Mouse (Mus musculus): Measurements from ENCODE around the gene Tbc1d1.

Tbc1d1 gene

DNA sequence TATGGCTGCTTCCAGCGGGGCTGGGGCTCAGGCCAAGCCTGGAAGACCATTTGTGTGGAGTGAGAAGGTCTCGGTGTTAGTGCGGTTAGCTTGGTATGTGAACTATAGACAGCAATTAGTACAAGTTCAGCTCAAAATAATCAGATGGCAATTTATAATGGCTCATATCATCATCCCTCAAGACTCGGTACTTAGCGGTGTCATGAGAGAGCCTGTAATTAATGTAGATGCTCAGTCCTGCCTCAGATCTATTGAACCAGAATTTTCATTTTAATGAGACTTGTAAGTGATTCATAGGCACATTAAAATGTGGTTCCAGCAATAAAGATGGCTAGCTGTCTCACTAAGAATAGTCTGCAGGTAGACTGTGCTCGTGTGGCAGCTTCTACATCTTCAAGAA is 51.7 kb downstream of the Tbc1d1 start:
- no peak for DNase-seq

DNA sequence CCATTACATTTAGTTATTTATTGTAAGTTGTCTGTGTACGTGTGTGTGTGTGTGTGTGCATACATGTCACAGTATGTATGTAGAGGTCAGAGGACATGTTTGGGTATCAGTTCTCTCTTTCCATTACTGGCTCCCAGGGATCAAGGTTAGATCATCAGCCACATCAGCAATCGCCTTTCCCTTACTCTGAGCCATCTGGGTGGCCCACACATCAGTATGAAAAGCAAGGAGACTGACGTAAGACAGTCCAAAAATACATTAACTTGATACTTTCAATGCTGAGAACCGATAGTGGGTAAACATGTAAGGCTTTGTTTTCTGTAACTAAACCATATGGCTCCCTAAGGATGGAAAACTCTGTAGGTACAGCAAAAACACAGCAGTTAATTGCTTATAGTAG is 54.7 kb downstream of the Tbc1d1 start:
- DNase-seq, result no peak

DNA sequence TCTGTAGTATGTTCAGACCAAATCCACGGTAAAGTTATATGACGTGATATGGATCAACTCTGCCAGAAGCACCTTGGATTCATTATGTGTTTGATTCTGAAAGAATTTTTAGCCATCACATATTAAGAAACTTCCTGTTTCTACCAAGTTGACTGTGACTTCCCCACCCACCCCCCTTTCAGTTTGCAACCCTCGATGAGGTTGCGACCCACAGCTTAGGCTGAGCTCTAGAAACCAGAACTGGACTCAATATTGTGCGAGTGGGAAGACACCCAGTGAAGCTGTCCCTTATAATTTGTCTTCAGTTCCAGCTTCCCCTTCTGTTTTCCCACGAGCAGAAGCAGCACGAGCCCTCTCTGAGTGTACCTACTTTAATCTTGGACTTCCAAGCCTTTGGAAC is 55.2 kb downstream of the Tbc1d1 start:
- DNase-seq, result no peak

DNA sequence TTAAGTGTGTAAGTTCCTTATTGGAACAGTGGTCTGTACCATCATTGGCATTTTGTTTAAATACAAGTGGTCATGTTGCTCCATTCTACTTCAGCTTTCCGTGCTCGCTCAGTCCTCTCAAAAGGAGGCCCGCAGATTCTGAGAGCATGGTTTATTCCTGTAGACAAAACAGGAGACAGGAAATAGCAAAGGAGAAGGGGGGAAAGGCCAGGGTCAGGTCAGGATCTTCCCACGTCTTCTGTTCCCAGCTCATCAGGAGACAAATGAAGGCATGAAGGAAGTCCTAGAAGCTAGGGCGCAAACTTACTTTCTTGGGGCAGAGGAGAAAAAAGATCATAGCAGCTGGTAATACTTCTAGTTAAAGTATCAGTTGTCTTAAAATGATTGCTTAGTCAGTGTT is 56.1 kb downstream of the Tbc1d1 start:
- no peak for DNase-seq

DNA sequence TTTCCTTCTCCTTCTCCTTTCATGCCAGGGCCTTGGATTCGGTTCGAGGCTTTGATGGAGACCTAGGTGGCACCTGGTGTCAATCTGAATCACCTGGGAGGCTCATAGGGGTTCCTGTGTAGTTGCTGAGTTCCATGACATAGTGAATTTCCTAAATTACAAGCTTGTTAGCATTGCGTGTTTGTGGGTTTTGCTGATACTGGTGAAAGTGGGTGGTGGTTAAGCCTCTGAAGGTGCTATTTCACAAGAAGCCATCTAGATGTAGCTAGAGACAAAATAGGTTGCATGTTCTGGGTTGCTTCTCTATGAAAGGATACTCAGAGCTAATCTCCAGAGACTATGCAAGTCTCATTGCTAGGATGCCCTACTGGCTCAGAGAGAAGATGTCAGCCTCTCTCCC is 56.5 kb downstream of the Tbc1d1 start:
- no peak for DNase-seq

DNA sequence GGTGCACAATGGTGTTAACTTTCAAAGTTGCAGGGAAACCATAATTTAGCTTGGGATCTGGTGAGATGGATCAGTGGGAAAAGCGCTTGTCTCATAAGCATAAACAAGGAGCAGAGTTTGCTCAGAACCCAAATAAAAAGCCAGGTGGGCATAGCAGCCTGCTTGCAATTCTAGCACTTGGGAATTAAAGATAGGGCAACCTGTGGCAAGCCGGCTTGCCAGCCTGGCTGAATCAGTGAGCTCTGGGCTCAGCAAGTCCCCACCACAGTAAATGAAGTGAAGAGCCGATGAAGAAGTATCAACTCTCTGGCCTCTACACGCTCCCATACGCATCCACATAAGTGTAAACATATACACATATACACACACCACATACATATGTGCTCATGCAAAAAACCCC is 59.7 kb downstream of the Tbc1d1 start:
- DNase-seq, result no peak

DNA sequence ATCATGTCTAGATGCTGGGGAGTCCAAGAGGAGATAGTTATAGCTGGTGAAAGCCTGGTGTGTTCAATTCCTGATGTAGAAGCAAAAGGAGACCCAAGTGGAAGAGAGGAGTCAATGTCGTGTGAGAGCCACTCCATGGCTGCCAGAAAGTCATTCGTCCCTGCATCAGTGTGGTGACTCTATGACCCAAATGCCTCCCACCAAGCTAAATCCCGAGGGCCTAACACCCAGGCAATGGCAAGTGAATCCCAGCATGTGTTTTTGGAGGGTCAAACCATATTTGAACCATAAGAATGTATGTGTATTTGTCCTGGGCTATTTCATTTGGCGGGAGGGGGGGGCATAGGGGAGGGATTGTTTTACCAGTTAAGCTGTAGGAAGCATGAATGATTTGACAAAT is 60.2 kb downstream of the Tbc1d1 start:
- no peak for DNase-seq

DNA sequence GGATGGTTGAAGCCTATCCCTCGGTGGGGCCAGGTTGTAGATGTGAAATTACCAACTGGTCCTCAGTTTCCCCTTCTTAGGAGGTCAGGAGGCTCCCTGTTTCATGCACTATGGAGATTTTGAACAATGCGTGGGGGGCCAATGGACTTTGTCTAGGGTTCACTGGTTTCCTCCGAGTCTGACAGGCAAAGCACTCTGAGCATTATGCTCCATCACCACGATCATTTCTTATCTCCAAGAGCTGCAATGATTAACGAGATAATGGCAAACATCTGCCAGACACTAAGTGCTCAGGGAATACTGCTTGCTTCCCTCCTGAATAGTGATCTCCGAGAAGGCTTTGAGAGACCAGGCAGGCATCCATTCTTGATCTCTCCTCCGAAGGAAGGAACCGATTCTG is 61.2 kb downstream of the Tbc1d1 start:
- DNase-seq, result no peak

DNA sequence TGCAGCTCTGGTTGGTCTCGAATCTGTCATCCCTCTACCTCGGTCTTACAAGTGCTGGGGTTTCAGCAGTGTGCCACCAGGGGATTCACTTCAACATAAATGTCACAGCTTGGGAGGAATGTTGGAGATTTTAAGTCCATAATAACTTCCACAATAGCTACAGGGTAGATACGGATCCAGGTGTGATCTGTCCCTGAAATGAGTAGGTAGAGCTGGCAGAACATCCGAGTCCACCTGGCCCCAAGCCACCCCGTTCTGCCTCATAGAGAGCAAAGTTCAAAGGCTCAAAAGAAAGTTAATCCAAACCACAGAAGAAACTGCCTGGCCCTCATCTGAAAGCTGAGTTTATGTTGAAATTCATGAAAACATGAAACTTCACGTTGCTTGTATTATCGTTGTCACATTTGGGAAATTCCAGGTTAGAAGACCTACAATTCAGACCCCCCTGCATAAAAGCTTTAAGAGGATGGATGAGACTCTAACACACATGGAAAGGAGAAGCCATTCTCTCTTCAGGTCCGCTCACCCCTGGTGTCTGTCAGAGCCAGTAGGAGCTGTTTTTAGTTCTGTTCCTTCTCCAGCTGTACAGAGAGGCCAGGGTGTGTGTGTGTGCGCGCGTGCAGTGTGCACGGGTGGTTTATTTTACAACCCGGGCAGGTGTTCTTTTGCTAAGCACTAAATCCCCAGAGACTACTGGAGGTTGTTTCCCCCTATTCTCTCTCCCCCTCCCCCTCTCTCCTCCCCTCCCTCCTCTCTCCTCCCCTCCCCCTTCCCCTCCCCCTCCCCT is 61.9 kb downstream of the Tbc1d1 start:
- DNase-seq, result no peak

DNA sequence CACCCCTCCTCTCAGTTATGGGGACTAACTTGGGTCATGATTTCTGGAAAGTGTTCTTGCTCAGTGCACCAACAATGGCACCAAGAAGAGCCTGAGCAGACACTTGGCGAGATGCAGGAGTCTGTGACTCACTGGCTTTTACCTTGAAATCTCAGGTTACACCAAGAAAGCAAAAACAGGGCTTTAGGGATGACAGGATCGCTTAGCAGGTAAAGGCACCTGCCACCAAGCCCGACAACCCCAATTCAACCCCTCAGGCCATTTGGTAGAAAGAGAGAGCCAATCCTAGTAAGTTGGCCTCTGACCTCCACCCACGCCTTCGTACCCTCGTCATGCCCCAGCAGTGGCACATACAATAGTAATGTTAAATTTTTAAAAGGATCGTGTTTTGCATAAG is 62.5 kb downstream of the Tbc1d1 start:
- DNase-seq, result no peak

DNA sequence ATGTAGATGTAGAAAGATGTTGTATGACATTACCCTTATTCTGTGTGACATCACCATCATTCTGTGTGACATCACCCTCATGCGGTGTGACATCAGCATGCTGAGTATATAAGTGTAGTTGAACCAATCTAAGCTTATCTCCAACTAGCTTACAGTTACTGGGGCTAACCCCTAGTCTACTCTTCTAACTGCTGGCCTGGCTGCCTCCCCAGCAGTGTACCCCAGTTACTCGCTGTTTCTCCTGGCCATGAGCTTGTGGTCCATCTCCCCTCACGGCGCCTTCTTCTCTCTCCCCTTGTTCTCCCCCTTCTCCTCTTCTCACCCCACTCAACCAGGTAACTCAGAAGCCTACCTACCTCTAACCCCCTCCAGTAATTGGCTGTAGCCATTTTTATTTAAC is 64.7 kb downstream of the Tbc1d1 start:
- no peak for DNase-seq

DNA sequence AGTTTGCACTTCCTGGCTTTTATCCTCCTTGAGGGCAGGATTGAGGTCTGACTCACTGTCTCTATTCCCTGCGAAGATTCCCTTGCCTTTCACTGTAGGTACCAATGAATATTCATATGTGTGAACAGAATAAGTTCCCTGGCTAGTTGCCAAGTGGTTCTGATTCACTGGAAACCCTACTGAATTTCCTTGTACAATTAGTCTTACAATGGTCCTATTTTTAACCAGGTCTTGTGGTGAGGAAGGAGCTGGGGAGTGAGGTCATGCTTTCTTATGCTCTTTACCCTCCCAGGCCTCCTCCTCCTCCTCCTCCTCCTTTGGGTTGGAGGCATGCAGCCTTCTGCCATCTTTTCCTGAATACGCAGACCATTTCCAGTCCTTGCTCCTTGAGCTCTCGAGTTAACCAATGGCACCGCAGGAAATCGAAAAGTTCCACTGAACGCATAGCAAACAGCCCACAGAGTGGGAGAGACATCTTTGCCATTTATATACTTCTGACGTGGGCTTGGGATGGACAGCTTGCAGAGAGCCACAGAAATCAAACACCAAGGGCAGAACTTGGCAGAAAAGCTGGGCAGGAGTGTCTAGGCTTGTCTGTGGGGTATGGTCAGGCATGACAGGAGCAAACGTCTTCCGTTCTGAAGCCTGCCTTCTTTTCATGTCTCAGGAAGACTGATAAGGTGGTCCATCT is 68.8 kb downstream of the Tbc1d1 start:
- no peak for DNase-seq

DNA sequence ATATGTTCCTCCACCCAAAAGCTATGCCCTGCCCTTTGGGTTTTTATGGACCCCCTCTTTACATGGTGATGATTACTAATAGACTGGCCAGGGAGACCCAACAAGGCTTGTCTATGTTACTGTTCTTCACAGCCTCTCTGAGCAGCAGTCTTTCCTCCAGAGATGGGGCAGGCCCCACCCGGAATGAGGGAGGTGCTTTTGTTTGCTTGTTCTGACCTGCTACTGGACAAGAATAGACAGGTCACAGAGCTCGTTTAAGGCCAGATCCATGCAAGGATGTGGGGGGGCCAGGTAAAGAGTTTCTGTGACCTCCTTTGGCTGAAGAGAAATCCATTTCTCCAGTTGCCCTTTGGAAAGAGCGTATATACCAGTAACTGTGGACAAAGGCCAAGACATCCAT is 72.1 kb downstream of the Tbc1d1 start:
- DNase-seq, result no peak

DNA sequence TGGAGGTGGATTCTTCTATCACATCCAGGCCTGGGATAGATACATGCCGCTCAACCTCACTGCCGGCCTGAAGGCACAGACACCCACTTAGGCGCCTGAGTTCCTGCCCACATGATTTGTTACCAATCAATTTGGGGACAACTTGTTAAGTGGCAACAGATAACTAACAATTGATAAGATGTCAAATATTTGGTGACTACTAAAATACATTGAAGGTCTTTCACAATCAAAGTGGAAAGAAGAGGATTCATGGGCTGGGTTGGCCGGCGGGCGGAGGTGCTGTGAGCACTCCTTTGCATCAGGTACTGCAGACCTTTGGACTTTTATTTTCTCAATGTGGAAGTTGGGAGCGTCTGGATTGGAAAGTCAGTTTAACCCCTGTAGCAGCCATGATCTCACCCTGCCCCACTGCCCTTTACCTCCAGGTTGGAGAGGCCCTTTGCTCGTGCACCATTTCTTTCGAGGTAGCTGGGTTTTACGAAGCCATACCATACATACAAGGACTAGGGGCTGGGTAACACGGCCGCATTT is 73.3 kb downstream of the Tbc1d1 start:
- no peak for DNase-seq

DNA sequence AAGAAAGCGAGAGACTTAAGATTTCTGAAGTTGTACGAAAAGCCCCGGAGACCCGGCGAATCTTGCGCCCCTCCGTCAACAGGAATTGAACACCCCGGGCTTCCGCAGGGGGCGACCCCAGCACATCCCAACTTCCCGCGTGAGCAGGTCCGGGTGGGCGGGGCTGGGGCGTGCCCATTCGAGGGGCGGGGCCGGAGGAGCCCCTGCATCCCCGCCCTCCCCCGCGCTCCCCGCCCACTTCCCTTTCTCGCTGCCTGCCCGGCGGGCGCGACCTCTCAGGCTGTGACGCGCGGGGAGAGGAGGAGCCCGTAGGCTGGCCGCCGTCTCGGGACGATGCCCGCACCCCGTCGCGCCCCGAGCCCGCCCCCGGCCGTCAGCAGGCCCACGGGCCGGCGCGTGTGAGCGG is 74.0 kb downstream of the Tbc1d1 start:
- peak; percentile 96 for DNase-seq

DNA sequence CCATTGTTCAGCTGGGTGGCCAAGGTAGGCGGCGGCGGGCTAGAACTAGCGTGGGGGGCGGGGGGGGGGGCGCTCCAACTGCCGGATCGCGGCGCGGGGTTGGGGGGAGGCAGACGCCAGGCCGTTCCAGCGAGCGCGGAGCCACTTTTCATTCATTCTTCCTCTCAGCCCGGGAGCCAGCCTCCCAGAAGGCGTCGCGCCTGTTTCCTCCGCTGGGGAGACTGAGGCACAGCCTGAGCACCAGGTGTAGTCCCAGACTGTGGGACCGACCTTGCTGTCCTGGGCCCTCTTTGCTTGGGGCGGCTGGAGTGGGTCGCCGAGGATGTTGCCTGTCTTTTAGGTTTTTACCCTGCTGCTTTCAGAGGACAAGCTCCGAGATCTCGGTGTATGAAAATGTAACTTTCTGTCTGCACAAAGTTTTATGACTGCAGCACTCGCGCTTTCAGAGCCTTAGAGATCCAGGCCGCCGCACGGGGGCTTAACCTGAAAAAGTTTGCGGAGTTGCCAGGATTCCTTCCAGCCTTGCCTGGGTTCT is 74.5 kb downstream of the Tbc1d1 start:
- DNase-seq, result peak; percentile 24

DNA sequence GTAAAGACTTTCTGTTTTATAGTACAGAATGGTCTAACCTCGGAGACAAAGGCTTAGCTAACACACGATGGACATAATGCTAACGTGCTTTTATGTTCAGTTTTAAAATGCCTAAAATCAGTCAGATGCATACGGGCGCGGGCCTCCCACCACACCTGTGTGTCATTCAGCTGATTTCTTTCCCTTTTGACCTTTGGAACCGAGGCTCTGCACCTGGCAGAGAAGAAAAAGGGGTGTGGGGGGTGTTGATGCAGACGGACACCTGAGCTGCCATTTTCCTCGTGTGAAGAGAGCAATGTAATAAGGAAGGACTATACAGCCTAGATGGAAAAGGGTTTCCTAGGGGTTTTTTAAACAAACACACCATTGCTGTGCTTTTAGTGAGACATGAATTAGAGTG is 76.8 kb downstream of the Tbc1d1 start:
- no peak for DNase-seq

DNA sequence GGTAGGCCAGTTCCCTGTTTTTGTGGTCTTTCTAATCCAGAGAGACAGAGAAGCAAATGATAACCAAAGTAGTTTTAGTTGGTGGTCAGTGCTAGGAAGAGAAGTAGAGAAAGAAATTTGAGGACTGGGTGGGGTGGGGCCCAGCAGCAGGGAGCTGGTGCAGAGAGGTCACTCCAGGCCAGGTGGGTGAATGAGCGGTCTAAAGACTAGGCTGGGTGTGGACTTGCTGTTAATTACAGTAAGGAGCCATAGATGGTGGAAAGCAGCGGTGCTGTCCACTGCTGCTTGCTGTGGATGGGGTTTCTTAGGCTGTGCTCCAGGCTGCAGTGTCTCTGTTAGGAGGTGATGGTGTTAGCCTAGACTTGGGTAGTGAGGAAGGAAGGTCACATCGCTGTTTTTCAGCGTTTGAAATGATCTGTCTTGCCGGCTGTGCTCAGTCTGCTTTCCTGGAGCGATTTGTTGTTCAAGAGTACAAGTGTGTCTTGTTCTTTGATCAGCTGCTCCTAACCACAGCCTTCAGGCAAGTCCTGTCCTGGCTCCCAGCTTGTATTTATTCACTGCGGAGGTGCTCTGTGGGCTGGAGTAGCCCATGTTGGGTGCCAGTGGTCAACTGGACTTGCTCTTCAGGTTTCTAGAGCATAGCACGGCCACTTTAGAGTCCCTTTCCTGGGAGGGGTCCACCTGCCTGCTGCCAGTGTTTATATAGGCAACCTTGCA is 78.3 kb downstream of the Tbc1d1 start:
- DNase-seq, result no peak

DNA sequence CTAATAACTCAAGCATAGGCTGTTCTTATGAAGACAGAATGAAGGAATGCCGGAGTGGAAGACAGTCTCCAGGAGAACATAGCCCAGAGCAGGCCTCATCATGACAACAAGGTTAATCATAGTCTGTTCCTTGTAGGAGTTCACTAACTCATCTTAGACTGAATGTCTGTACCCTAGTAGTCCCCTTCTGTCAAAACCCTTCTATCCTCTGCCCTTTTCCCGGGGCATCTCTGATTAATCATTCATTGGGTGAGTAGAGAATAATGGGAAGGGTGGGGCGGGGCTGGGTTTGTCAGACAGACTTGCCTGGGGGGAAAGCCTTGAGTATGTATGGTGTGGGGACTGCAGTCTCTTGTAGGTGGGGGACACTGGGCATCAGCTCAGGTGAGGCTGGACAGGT is 79.1 kb downstream of the Tbc1d1 start:
- DNase-seq, result no peak

DNA sequence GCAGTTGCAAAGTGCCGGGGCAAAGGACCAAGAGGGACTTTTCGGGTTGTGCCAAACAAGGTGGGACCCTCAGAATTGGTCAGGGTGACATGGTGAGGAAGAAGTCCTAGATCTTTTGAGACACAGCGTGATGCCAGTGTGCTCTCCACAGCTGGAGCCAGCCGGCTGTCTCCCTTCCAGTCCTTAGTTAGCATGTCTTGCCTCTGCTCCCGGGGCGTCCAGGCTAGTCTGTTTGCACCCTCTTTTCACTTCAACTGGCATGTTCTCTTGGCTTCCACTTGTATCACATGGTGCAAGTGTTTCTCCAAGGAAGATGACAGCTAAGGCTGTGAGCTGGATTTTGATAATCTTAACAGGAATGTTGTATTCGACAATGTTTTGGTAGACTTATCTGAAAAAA is 80.5 kb downstream of the Tbc1d1 start:
- no peak for DNase-seq

DNA sequence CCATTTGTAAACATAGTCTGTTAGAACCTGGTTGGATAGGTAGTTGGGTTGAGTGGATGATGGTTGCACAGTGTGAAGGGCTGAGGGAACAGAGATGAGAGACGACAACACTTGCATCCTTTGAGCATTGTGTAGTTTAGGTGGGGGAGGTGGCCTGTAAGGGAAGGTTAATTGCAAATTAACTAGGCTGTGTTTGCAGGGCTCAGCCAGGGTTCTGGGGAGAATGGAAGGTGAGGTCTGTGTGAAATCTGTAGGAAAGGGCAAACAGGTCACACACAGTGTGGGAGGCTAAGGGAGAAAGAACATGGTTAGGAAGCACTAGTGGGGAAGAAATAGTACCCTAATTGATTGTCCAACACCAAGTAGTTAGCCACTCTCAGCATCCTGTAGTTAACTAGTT is 81.2 kb downstream of the Tbc1d1 start:
- no peak for DNase-seq

DNA sequence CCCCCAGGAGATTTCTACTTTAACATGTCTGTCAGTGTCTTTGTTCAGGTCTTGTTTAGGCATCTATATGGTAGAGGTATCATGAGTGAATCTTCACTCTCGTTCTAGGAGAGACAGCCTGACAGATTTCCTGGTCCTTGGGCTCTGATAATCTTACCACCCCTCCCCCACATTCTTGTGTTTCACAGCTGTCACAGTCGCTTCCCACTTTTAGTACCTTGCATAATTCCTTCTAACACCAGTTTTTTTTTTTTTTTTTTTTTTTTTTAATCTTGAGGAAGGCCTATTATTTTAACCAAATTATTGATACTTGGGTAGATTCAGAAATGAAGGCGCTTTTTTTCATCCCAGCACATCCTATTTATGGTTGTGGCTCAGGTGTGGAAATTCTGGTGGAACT is 81.6 kb downstream of the Tbc1d1 start:
- no peak for DNase-seq

DNA sequence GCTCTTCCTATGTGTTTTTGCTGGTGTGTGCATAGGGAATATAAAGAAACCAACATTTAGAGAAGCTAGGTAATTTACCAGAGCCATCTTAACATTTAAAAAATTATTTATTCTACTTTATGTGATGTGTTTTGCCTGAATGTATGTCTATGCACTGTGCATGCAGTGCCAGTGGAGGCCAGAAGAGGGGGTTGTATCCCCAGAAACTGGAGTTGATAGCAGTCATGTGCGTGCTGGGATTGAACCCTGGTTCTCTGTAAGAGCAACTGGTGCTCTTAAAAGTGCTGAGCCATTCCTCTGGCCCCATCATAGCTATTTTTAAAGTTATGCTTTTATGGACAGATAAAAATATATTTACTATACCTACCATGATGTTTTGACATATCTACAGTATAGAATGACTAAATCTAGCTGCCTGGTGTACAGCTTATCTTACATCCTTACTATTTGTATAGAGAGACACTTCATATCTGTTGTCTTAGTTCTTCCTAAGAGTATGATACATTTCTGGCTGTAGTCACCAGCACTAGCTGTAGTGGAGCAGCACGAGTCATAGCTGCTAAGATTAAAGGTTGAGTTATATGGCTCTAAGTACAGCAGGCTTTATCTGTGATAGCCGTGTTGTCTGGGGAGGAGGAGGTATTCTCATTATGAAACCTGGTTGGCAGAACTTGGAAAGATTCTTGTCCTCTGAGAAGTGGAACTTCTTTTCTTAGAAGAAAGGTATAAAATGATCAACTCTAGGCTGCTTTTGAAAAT is 83.0 kb downstream of the Tbc1d1 start:
- no peak for DNase-seq
